Mouse (Mus musculus) T-helper 2 cell (primary cell): ENCODE results near the gene Acer3.

Source experiments
- in situ Hi-C: fragments of 300-600 bp; cut with MboI, MseI; formaldehyde crosslinking; loops from one replicate; pipeline ENCODE4 v1.15.1; 2025; ENCODE audit warnings: high pct_unique_total_duplicates

Gene Acer3

DNA sequence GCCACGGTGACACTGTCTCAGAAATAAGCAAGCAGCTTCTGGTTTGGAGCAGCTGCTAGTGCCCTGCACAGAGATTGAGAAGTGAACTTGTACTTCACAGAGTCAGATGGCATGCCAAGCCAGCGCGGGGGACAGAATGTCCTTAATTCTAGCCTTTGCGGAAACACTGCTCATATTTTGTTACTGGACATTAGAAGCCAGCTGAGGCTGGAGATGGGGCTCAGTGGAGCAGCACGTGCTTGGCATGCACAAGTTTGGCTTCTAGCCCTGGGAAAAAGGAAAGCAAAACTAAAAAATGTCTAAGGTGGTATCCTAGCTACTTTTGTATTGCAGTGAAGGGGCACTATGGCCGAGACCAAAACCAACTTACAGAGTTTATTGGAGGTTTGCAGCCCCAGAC is 135.7 kb downstream of the Acer3 start:
- in situ Hi-C loops, result no loop called here

DNA sequence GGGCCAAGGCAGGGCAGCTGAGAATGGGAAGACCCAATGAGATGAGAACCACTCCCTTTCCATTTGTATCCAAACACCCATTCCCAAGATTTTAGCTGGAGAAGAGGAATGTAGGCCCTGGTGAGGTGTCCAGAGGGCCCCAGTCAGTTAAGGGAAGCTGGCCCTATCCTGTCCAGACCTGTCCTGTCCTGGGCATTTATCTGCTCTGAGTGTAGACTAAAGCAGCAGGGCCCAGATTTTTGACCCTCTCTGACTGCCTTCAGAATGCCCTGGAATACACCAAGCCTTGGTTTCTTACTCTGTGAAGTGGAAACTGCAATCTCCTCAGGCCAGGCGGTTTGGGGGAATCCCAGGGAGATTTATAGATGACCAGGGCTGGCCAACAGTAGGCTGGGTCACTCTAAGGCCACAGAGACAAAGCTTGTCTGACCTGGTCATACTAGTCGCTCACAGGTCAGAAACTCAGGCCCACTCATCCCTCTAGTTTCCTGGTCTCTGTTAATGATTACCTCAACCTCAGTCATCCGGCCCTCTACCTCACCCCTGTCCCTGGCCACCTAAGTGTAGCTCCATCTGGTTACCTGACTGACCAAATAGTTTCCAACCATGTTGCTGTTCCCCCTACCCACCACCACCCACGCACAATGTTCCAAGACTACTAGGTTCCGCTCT is 142.3 kb downstream of the Acer3 start:
- in situ Hi-C loops, result no loop called here

DNA sequence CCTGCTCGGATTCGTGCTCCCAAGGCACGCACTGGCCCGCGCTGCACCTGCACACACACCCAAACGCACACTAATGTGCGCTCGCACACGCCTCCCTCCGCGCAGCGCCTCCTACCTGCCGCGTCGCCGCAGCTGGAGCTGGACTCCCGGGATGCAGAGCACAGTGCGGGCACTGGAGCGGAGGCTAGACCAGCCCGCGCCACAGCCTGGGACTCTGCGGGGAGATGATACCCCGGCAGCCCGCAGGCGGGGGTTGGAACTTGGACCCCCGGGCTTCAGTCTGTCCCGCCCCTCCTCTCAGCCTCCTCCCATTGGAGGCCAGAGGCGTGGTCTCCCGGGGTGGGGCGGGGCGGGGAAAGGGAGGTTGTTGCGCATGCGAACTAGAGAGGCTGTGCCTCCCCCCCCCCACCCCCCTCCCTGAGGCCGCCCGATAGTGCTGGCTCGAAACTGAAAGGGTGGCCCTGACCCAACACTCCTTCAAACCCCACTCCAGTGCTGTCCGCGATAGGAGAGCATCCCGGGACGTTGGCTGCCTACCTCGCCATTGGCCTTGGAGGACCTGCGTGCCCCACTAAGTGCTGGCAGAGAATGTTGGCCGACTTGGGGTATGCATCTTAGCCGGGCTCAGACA is 143.0 kb downstream of the Acer3 start, which contains the start of gene Capn5:
Gene Capn5, minus strand, starts transcription at position 346 of the 631 bp plus-strand sequence.
- in situ Hi-C loops, result no loop called here

DNA sequence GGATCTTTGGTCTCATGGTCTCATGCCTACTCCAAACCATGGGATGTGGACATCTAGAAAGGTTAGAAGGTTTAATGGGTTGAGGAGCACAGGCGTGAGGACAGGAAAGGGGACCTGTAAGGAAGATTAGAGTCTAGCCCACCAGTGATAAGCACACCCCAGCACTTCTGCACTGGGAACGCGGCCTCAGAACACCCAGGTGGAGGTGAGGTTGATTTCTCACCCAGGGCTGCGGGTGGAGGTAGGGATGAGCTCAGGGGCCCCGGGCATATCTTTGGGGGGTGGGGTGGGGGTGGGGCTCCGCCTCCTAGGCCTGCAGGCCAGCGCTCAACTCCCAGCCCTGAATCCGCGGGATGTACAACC is 143.5 kb downstream of the Acer3 start:
- in situ Hi-C loops, result no loop called here

GRCm38 (mm10) chr7:98177071-98177485 is 143.9 kb downstream of the Acer3 start:
- in situ Hi-C loops, result no loop called here

- in situ Hi-C loops, result no loop called here
These were observed 144.5 kb downstream of the Acer3 start for GRCm38 (mm10) chr7:98176322-98177070.

DNA sequence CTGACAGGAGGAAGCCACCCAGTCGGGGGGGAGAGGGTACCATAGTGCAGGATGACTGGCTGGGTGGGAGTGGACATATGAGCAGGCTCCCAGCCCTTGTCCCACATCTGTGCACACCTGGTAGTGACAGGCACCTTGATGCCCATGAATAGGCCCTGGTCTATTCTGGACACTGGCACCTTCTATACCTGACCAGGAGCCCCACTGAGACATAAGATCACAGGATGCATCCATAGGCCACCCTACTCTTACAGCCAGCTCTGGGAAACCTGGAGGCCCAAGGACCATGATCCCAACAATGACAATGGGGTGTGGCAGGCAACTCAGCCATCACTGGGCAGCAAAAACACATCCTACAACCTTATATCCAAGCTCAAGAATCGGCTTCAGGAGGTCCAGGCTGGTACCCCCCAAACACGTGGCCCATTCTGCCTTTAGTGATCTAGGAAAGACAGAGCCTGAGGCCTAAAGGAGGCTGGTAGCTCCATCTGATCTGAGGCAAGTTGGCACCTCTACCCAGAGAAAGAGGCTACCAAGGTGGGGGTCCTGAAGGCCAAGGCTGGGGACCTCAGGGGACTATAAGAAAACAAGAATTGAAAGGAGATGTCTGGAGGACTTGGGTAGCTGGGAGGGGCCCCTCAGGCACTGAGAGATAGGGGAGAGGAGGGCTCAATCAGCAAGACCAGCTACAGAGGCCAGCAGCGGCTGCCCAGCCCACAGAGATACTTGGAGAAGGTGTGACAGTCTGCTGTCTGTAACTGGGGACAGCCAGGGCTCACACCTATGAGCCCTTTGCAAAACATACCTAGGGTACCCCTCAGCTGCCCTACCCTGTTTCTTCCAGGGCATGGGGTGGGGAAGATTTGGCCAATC is 145.9 kb downstream of the Acer3 start:
- in situ Hi-C loops, result no loop called here

DNA sequence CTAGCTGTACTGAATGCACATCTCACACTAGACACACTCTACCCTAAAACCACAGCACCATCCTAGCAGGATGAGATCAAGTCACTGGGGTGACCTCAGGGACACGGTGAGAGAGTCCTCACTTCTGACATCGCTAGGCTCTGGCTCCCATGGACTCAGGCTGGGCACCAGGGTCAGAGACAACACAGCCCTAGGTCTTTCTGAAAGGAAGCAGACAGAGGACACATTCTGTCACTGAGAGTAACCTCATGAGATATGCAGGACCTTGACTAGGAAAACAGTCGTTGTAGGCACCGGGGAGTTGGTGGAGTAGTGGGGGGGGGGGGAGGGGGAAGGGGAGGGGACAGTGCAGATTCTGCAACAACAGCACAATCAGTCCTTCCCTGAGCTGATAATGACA is 147.6 kb downstream of the Acer3 start:
- in situ Hi-C loops, result no loop called here

GRCm38 (mm10) chr7:98172661-98173060 is 148.3 kb downstream of the Acer3 start:
- in situ Hi-C loops, result no loop called here

DNA sequence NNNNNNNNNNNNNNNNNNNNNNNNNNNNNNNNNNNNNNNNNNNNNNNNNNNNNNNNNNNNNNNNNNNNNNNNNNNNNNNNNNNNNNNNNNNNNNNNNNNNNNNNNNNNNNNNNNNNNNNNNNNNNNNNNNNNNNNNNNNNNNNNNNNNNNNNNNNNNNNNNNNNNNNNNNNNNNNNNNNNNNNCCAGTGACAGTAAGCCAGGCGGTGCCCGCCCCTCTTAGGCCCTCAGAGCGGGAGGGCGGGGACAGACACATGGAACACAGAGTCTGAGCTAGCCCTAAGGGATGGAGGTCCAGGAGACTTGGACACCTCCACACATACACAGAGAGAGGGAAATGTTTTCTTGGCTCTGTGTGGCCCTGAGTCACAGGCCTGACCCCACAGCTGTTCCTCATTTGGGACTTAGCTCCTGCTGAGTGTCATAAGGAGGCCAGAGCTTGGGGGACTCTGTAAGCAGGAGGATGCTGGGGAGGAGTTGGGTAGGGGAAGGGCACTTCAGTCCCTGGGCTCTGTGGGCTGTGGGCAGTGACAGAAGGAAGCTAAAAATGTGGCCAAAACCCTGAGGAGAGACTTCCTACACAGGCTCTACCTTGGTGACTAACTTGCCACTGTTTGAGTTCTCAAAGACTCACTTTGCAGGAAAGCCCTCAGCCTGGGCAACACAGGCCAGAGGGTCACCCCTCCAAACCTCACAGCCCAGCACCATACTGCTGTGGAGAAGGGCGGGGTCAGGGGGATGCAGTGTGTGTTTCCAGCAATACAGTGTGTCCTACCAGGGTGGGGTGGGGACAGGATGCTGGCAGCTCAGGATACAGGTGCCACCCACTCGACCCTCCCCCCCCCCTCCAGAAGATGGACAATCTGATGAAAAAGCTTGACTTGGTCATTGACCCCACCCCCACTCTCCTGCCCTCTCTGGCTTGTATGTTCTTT is 149.6 kb downstream of the Acer3 start:
- in situ Hi-C loops, result no loop called here

GRCm38 (mm10) chr7:98164999-98165528 is 155.9 kb downstream of the Acer3 start:
- in situ Hi-C loops, result no loop called here

GRCm38 (mm10) chr7:98164382-98164998 is 156.5 kb downstream of the Acer3 start:
- in situ Hi-C loops, result no loop called here

- in situ Hi-C loops, result no loop called here
These were observed 157.3 kb downstream of the Acer3 start for GRCm38 (mm10) chr7:98163700-98164099.

GRCm38 (mm10) chr7:98162239-98162638 is 158.8 kb downstream of the Acer3 start:
- in situ Hi-C loops, result no loop called here

- in situ Hi-C loops, result no loop called here
These were observed 160.8 kb downstream of the Acer3 start for GRCm38 (mm10) chr7:98160041-98160740.

DNA sequence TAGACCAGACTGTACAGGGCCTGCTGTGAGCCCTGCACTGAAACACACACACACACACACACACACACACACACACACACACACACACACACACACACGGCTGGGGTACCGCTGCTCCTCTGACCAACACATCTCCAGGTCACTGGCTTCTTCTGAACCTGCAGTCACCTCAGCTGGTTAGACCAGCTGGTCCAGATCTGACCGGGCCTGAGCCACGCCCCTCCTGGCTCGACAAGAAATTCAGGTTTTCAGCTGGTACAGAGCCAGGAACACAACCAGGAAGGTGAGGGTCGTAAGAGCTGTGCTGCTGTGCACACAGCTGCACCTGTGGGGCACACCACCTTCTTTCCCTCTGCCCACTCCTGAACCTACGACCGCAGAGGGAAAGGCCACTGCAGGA is 162.5 kb downstream of the Acer3 start:
- in situ Hi-C loops, result no loop called here

GRCm38 (mm10) chr7:98157636-98158332 is 163.2 kb downstream of the Acer3 start:
- in situ Hi-C loops, result no loop called here
